Mouse (Mus musculus): ENCODE measurements around the gene Eif3l.

DNA sequence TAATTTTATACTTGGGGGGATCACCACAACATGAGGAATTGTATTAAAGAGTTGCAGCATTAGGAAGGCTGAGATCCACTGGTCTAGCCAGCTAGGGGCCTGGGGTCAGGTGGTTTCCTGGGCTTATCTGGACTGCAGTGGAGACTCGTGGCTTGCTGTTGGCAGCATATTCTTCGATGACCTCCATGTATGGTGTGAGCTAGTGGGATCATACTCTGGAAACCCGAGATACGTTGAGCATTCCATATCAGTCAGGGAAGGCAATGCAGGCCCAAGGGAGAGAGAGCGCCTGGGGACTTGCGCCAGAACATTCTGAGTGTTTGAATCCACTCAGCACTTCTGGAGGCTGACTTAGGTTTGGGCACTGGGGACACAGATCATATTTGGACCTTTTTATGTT lies 48.8 kb downstream of the Eif3l start:
- TF ChIP-seq CTCF (IDR thresholded peaks at IDR 0.05; ENCODE audit: insufficient read depth, low read length), result no peak
- no peak for TF ChIP-seq POLR2A (IDR thresholded peaks at IDR 0.05; ENCODE audit: borderline replicate concordance, extremely low read depth, low read depth, low read length)

Measured in lung, adult 2 months (tissue).